Mouse (Mus musculus) layer of hippocampus, adult 18-20 months (tissue): Measurements from ENCODE around the gene Tnpo3. TPM values are rescaled to one million over a fixed set of nuclear protein-coding genes. Genes with fewer than 3 reads are reported as not detected.

Source experiments
- DNase-seq, 2 experiments: peaks; one replicate each; pipeline ENCODE4 v3.0.0; 2022; ENCODE audit warnings: low spot score in 2 of 2
- total RNA-seq, 2 experiments: library from RNA; stranded (reverse); gene quantifications; 2 replicates each; pipeline ENCODE4 v1.2.3; 2021

Tnpo3 gene
- total RNA-seq, 2 experiments from 2014 or later = 71.6 to 72.1 TPM

DNA sequence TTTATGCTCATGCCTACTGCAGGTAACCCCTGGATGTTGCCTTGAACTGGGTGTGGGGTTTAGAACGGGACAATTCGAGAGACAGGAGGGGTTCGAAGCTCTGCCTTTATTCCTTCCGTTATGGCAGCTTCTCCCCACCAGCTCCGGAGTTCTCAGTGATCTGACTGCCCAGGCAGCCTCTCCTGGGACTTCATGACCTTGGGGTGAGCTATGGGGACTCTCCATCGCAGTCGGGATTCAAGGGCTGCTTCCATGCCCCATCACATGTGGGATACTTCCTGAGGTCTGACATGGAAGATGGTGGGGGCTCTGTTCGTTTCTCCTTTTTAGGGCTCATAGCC lies 81.6 kb downstream of the Tnpo3 start:
- DNase-seq = no peak

- DNase-seq = no peak
Observed at GRCm38 (mm10) chr6:29527361-29528164, 82.1 kb downstream of the Tnpo3 start.

DNA sequence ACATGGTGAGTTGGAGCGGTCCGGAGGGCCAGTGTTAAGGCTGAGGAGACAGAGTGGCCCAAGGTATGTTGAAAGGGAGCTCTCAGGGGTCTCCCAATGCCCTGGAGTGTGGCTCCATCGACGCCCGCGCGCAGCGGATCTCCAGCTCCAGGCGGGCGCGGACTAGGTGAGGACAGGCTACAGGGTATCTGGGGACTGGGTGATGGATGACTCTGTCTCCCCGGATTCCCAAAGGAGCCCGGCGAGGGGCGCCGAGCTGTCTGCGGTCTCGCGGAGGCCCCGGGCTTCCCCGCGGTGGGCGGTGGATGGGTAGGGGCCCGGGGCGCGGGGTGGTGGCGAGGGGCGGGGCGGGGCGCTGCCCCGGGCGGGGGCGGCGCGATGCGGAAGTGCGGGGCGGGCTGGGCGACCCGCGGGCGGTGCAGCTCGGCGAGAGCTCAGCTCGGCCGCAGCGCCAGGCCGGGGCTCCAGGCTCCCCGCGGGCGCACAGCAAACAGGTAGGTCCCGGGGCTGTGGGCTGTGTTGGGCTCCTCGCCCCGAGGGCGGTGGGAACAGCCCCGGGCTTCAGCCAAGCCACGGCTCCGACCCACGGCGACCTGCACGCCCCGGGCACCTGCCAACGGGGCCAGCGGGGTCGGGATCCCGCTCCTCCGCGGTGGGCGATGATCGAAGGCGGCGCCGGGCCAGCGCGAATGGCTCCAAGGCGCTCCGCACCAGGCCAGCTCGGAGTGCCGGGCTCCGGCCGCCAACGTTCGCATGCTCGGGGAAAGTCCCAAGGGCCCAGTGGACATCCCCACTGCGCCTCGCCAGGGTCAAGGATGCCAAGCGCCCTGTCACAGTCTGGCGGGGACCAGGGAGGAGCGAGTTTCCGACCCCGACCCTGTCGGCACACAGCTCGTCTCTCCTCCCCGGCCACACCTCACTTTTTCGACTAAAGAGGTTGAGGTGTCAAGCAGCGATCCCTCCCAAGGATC lies 83.1 kb downstream of the Tnpo3 start, which contains the start of gene Irf5:
Gene Irf5 (plus strand): TSS at position 345 of the 971 bp plus-strand sequence.
- DNase-seq = no peak

- no peak for DNase-seq
Observed at GRCm38 (mm10) chr6:29525256-29525655, 84.4 kb downstream of the Tnpo3 start.

- no peak for DNase-seq
Observed at GRCm38 (mm10) chr6:29524034-29524489, 85.6 kb downstream of the Tnpo3 start.

DNA sequence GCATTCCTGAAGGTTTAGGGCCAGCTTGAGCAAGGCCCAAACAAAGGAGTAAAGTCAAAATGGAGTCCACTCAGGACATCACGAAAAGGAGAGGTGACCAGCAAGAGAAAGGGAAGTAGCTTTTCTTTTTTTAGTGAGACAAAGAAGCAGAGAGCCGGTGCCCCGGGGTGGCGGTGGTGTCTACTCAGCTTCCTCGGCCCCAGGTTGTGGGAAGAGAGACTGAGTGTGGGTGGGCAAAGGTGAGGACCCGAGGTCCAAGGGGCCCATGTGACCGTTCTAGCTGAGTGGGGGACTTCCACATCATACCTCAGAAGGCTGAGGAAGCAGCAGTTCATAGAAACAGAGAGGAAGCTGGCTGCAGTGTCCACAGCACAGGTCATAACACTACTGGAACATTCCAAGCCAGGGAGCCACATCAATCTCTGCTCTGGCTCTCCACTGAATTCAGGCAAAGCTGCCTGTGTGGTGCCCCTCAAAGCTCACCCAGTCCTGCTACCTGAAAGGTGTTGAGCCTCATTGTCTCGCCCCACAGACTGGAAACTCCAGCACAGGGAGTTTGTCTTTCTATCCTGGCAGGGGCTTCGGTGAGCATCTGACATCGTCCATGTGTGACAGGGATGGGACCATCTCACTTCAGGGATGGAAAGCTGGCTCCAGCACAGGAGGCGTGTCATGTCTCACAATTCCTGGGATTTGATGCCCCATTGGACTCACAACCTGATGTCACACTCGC lies 86.2 kb downstream of the Tnpo3 start:
- DNase-seq = no peak

GRCm38 (mm10) chr6:29522626-29523300 lies 86.9 kb downstream of the Tnpo3 start:
- DNase-seq = no peak

DNA sequence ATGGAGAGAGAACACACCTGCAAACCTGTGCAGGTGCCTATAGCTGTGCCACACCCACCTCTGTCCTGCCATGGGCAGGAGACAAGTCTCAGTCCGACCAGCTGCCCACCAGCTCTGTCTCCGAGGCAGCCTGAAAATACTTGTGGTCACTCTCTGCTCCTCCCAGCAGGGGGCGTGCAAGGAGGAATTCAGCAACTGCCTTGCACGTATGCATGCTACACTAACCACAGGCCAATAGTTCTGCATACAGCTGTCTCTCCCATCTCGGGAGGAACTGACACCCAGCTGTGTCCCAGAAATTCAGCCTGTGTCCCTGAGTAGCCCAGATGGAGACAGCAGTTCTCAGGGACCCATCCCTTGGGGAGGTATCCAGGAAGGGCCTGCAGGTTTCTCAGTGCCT lies 92.5 kb downstream of the Tnpo3 start:
- DNase-seq = peak; percentile 37 to 61

GRCm38 (mm10) chr6:29513284-29513683 lies 96.4 kb downstream of the Tnpo3 start:
- no peak for DNase-seq

- no peak for DNase-seq
Observed at GRCm38 (mm10) chr6:29509086-29509485, 100.6 kb downstream of the Tnpo3 start.

DNA sequence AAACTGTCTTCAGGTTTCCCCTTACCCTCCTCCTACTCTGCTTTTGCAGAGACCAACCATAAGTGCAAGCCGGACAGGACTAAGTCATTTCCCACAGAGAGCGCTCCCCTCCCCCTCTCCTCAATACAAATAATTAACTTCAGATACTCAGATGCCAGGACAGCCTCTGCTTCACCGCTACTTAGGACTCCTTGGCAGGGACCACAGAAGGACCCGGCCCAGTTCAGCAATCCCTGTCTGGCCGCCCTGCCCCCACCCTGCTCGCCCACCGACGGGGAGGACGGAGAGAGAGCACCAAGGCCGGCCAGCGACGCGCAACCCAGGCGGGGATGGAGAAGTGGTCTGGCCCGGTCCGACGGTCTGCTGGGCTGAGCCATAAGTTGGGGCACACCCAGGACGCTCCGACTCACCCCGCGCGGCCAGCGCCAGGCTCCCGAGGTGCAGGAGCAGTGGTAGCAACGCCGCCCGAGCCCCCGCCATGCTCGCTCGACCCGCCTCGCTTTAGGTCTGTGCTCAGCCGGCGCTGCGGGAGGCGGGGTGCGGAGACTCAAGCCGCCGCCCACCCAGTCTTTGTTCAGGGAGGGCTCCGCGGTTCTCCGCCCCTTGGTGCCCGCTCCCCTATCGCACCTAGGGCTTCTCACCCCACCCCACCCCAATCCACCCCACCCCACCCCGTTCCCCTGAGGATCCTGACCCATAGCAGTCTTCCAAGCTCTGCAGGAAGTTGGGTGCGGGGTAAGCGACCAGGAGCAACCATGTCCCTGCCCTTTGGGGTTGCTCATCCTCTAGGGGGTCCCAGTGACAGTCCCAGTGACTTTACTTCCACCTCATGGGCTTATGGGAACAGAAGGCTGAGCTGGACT lies 102.0 kb downstream of the Tnpo3 start, which contains the start of gene Kcp:
Gene Kcp (minus strand): TSS at position 506 of the 863 bp plus-strand sequence.
- no peak for DNase-seq

DNA sequence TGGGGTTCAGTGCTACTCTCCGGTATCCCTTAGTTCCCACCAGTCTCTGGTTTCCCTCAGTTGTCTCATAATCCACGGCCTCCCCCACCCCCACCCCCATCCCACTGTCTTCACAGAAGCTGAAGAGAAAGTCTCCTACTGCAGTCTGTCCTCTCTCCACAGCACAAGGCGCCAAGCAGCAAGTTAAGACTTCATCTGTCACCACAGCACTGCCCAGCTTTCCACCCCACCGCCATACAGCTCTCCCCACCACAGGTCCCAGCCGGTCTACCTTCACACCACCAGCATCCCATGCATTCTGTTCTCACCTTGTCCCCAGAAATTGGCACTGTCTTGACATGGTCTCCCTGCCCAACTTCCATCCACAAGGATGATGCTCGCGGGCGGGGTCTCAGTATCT lies 102.9 kb downstream of the Tnpo3 start:
- DNase-seq = no peak

- no peak for DNase-seq
Observed at GRCm38 (mm10) chr6:29505493-29505892, 104.2 kb downstream of the Tnpo3 start.

GRCm38 (mm10) chr6:29501599-29501998 lies 108.1 kb downstream of the Tnpo3 start:
- DNase-seq = peak in 1 of 2 experiments; percentile 34

DNA sequence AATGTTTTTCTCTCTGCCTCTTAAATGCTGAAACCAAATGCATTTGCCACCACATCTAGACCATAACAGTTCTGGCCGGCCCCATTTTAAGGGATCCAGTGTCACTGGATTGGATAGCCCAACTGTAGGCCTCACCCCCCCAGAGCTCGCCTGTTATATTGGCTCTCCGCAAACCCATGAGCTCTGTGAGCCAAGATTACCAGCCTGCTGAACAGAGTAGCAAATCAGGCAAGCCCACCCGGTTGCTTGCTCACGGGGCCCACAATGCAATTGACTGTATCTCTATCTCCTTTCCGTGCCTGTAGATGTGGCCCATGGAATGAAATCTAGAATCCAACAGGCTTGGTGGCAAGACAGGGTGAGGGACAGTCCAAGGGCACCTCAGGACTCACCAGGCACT lies 108.9 kb downstream of the Tnpo3 start:
- DNase-seq = no peak

- DNase-seq = no peak
Observed at GRCm38 (mm10) chr6:29500177-29500576, 109.5 kb downstream of the Tnpo3 start.

DNA sequence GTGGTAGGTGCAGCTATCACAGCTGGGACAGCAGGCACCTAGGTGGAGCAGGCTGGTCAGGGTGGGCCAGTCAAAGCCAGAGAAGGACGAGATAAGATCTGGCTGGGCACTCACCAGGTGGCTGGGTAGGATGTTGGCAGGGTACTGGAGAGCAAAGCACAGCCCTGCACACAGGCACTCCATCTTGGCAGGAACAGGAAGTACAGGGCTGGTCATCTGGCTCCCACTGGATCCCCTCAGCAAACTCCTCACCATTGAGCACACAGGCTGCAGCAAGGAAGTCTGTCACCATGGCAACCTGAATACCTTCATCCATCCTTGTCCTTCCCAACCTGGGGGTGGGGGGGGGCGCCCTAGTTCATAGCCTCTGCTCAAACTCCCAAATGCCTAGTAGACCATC lies 111.9 kb downstream of the Tnpo3 start:
- DNase-seq = no peak

DNA sequence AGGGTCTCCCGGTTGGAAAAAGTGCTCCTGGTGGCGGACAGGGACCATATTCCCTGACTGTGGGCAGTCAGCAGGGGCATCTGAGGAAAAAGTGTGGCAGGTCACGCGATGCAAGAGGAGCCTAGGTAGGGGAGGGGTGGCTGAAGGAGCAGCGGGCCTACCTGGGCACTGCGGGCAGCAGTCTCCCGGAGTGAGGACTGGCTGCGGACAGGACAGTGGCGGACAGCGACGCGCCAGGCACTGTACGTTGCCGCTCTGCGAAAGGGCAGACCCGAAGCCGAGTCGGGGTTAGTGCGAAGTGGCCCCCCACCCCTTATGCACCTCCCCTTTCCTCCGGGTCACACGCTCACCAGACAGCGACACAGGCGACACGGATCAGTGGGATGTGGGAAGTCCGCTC lies 113.4 kb downstream of the Tnpo3 start:
- DNase-seq = no peak

DNA sequence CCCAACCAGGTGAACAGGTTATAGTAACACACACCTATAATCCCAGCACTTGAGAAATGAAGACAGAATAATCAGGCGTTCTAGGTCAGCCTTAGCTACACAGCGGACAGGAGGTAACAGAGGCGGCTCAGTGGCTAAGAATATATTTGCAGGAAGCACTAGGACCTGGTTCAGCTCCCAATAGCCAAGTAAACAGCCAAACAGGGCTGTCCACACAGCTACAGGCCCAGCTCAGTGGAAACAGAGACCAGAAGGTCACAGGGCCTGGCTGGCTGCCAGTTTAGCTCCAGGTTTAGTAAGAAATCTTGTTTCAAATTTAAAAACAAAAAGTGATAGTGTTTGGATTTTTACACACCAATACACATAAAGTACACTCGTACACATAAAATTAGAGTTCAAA lies 115.6 kb downstream of the Tnpo3 start:
- DNase-seq = no peak
